Mouse (Mus musculus) olfactory bulb, adult 2 months (tissue): ENCODE results near the gene Stx4a. TPM values are rescaled to one million over a fixed set of nuclear protein-coding genes. Genes with fewer than 3 reads are reported as not detected.
"Not testable (repeated sequence)": the region's sequence is repeated elsewhere in the genome, so short reads cannot be mapped to it uniquely, and the experiment has no call there.

Experiments used
- H3K27ac ChIP-seq: fragments of 200-500 bp; 2 replicates; pipeline ENCODE4 v1.5.1; 2012; ENCODE audit warnings: low read depth, low read length; ENCODE audit not compliant: insufficient read depth
- H3K4me1 ChIP-seq: fragments of 200-500 bp; 2 replicates; pipeline ENCODE4 v1.6.1; 2012; ENCODE audit warnings: low read length; ENCODE audit not compliant: control insufficient read depth, insufficient read depth
- H3K4me3 ChIP-seq: fragments of 200-500 bp; 2 replicates; pipeline ENCODE4 v1.5.1; 2012; ENCODE audit warnings: mild to moderate bottlenecking, low read depth, low read length, moderate library complexity; ENCODE audit not compliant: insufficient read depth
- CTCF ChIP-seq: fragments of 200-500 bp; IDR thresholded peaks from 2 replicates; pipeline ENCODE4 v1.5.1; 2012; ENCODE audit warnings: low read depth, mild to moderate bottlenecking, low read length, moderate library complexity; ENCODE audit not compliant: insufficient read depth
- POLR2A ChIP-seq: fragments of 200-500 bp; IDR thresholded peaks from 2 replicates; pipeline ENCODE4 v1.6.1; 2012; ENCODE audit warnings: mild to moderate bottlenecking, low read depth, low read length, moderate library complexity; ENCODE audit not compliant: insufficient read depth
- WGBS: fragments of 180-500 bp; shearing (Covaris S2); methylation state at CpG from one replicate; pipeline ENCODE4 v1.1.7; 2018; 5-methylcytosine and 5-hydroxymethylcytosine counted together
- polyA plus RNA-seq: library from polyadenylated mRNA; stranded (reverse); fragments of >200 nt; gene quantifications from 2 replicates; pipeline ENCODE4 v1.2.4, GENCODE M21; 2012; ENCODE audit warnings: low replicate concordance; ENCODE audit not compliant: missing spikeins, insufficient read depth, insufficient read length

Gene Stx4a
- polyA plus RNA-seq, 1 experiment, result not detected

DNA sequence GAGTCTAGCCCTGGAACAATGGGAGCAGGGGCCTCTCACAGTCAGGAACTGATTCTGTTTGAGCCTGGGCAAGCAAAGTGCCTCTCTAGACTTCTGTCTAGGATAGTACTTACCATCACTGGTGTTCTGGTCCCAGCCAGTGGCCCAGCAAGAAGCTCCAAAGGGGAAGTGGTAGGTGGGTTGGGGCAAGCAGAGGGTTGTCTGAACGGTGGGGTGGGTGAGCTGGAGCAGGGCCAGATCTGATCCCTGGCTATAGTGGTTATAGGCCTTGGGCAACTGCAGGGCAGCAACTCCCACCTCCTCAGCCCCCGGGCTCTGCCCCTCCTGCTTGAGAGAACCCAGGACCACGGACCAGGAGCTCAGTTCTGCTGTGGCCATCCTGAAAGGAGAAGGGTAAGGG, 64.7 kb downstream of the Stx4a start:
- TF ChIP-seq CTCF (no peak), POLR2A (no peak)
- Histone ChIP-seq H3K27ac (no peak overlapping the region), H3K4me1 (peaks cover 13% of the 10 kb centered on the region), H3K4me3 (no peak overlapping the region)
- 65% methylated on average over 3 of the region's 3 CpGs for WGBS

- TF ChIP-seq POLR2A (no peak), CTCF (no peak)
- Histone ChIP-seq H3K27ac (no peak within 1 kb of the TSS), H3K4me1 (peaks cover 8% of the 10 kb centered on the region), H3K4me3 (no peak within 1 kb of the TSS)
- 34% methylated on average over 4 of the region's 4 CpGs for WGBS
Observed at GRCm38 (mm10) chr7:127890798-127891197, 66.7 kb downstream of the Stx4a start, which contains the start of gene Prss53. Gene Prss53, minus strand, starts transcription at chr7:127890970.

DNA sequence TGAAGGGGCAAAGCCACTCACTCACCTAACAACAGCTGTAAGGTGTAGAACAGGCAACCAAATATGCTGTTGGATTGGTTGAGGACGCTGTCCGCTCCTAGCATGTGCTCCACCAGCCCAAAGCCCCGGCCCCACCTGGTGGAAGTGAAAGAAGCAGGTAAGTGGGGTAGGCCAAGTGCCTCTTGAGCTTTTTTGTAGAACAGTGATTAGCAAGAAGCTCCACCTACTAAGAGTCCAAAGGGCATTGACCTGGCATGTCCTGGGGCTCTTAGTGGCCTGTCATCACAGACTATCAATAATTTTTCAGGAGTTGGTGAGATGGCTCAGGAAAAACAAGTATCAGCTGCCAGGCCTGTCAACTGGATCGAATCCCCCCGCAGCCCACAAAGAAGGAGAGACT, 70.4 kb downstream of the Stx4a start:
- Histone ChIP-seq H3K4me3 (0 out of 2 replicates have a peak overlapping the region, but pooled peaks have one; percentile 86), H3K4me1 (peaks cover 6% of the 10 kb centered on the region), H3K27ac (no peak overlapping the region)
- TF ChIP-seq CTCF, result no peak
- no peak for TF ChIP-seq POLR2A
- WGBS, result 82% methylated on average over 5 of the region's 5 CpGs

- Histone ChIP-seq H3K27ac (no peak within 1 kb of the TSS), H3K4me3 (peak within 1 kb of the TSS; percentile 86), H3K4me1 (peaks cover 6% of the 10 kb centered on the region)
- under 1% methylated on average over 26 of the region's 26 CpGs for WGBS
- TF ChIP-seq CTCF, result no peak
- peak; percentile 53; the same call in 1 of the 2 replicates for TF ChIP-seq POLR2A
Observed at GRCm38 (mm10) chr7:127895442-127895841, 71.3 kb downstream of the Stx4a start, which contains the start of the genes Gm21974 and Vkorc1. Gene Gm21974, minus strand, starts transcription at chr7:127895454. Gene Vkorc1, minus strand, starts transcription at chr7:127895617.

GRCm38 (mm10) chr7:127895891-127896290, 71.8 kb downstream of the Stx4a start:
- not testable (repeated sequence) for H3K4me3 ChIP-seq, H3K4me1 ChIP-seq, H3K27ac ChIP-seq
- WGBS, result 67% methylated on average over 7 of the region's 7 CpGs

GRCm38 (mm10) chr7:127896384-127896783, 72.3 kb downstream of the Stx4a start:
- TF ChIP-seq POLR2A, result no peak
- no peak for TF ChIP-seq CTCF
- 55% methylated on average over 13 of the region's 13 CpGs for WGBS

DNA sequence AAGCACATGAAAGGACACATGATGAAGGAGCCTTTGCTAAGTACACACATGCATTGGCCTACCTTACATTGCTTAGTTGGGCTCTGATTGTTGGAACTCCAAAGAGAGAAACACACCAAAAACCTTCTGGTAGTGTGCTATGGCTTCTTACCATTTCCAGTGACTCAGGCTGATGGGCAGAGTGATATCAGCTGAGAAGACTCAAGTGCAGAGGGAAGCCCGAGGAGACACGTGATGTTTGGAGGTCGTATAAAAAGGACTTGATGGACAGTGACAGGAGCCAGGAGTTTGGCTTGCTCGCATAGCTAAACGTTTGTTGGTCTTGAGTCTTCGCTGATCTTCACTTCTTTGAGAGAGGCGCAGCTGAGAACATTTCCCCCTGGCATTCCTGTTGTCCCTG, 73.4 kb downstream of the Stx4a start:
- Histone ChIP-seq H3K27ac (no peak overlapping the region), H3K4me1 (peaks cover 6% of the 10 kb centered on the region), H3K4me3 (no peak overlapping the region)
- 85% methylated on average over 7 of the region's 7 CpGs for WGBS
- TF ChIP-seq CTCF (no peak), POLR2A (no peak)

More at GRCm38 (mm10) chr7:127896384-127896783, 72.3 kb downstream of the Stx4a start:
- H3K4me3 ChIP-seq, result no peak overlapping the region
- no peak overlapping the region for H3K27ac ChIP-seq
- peaks cover 6% of the 10 kb centered on the region for H3K4me1 ChIP-seq

DNA sequence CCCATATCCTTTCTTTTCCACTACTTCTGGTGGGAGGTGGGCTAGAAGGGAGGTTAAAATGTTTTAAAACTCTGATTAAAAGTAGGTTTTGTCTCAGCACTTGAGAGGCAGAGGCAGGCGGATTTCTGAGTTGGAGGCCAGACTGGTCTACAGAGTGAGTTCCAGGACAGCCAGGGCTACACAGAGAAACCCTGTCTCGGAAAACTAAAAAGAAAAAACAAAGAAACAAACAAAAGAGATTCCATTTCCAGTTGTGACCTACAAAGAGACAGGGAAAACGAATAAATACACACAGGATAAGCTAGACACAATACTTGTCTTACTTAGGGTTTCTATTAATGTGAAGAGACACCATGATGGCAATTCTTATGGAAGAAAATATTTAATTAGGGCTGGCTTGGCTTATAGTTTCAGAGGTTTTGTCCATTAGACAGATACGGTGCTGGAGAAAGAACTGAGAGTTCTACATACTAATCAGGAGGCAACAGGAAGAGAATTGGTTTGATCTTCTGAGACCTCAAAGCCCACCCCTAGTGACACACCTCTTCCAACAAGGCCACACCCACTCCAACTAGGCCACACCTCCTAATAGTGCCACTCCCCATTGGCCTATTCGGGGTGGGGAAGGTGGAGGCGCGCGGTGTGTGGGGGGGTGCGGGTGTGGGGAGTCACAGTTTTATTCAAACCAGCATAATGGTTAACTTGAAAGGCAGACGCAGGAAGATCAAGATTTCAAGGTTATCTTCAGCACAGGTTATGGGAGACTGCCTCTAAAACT, 74.3 kb downstream of the Stx4a start:
- no peak for TF ChIP-seq CTCF
- TF ChIP-seq POLR2A, result no peak
- Histone ChIP-seq H3K4me3 (no peak overlapping the region), H3K4me1 (peaks cover 6% of the 10 kb centered on the region), H3K27ac (no peak overlapping the region)
- 37% methylated on average over 10 of the region's 10 CpGs for WGBS

Other genes with a start within 250 kb of the Stx4a start
- not detected in 2 replicates for gene Ccdc189, start 235.7 kb upstream of the Stx4a start, polyA plus RNA-seq
- 81.5 TPM in 1 of 2 replicates, not detected in the other for gene Rnf40, start 235.5 kb upstream of the Stx4a start, polyA plus RNA-seq
- gene Zfp629, start 208.5 kb upstream of the Stx4a start, polyA plus RNA-seq, result not detected in 2 replicates
- not detected in 2 replicates for gene Bcl7c, start 115.4 kb upstream of the Stx4a start, polyA plus RNA-seq
- not detected in 2 replicates for gene Ctf1, start 111.6 kb upstream of the Stx4a start, polyA plus RNA-seq
- not detected in 2 replicates for gene Ctf2, start 92.1 kb upstream of the Stx4a start, polyA plus RNA-seq
- gene Fbxl19, start 79.8 kb upstream of the Stx4a start, polyA plus RNA-seq, result not detected in 2 replicates
- not detected in 2 replicates for gene Orai3, start 54.5 kb upstream of the Stx4a start, polyA plus RNA-seq
- 526 TPM in 1 of 2 replicates, not detected in the other for gene Setd1a, start 47.6 kb upstream of the Stx4a start, polyA plus RNA-seq
- gene Gm49388, start 38.7 kb upstream of the Stx4a start, polyA plus RNA-seq, result not detected in 2 replicates
- gene Hsd3b7, start 23.7 kb upstream of the Stx4a start, polyA plus RNA-seq, result not detected in 2 replicates
- 303 TPM in 1 of 2 replicates, not detected in the other for gene Stx1b, start 255 bp downstream of the Stx4a start, polyA plus RNA-seq
- not detected in 2 replicates for gene Zfp646, start 51.9 kb downstream of the Stx4a start, polyA plus RNA-seq
- gene Zfp668, start 52.5 kb downstream of the Stx4a start, polyA plus RNA-seq, result not detected in 2 replicates
- gene Prss53, start 66.7 kb downstream of the Stx4a start, polyA plus RNA-seq, result not detected in 2 replicates
- not detected in 2 replicates for gene Gm21974, start 71.2 kb downstream of the Stx4a start, polyA plus RNA-seq
- gene Vkorc1, start 71.3 kb downstream of the Stx4a start, polyA plus RNA-seq, result not detected in 2 replicates
- not detected in 2 replicates for gene Bckdk, start 79.8 kb downstream of the Stx4a start, polyA plus RNA-seq
- not detected in 2 replicates for gene Kat8, start 88.2 kb downstream of the Stx4a start, polyA plus RNA-seq
- not detected in 2 replicates for gene Prss8, start 105.8 kb downstream of the Stx4a start, polyA plus RNA-seq
- gene Prss36, start 122.4 kb downstream of the Stx4a start, polyA plus RNA-seq, result not detected in 2 replicates
- 1,012 and 1,678 TPM in 2 replicates for gene Fus, start 143.2 kb downstream of the Stx4a start, polyA plus RNA-seq
- 340 TPM in 1 of 2 replicates, not detected in the other for gene Pycard, start 169.6 kb downstream of the Stx4a start, polyA plus RNA-seq
- not detected in 2 replicates for gene Trim72, start 179.7 kb downstream of the Stx4a start, polyA plus RNA-seq
- not detected in 2 replicates for gene Itgam, start 238.3 kb downstream of the Stx4a start, polyA plus RNA-seq
- gene Gm49368, start 238.4 kb downstream of the Stx4a start, polyA plus RNA-seq, result not detected in 2 replicates